Mouse (Mus musculus) thymus, adult 2 months (tissue): ENCODE results near the gene Dgkg.

Experiments used
- CTCF ChIP-seq: fragments of 200-500 bp; IDR thresholded peaks from 2 replicates; pipeline ENCODE4 v1.5.1; 2012; ENCODE audit warnings: mild to moderate bottlenecking, control low read depth, low read length, moderate library complexity, borderline replicate concordance; ENCODE audit not compliant: control insufficient read depth, poor library complexity, insufficient read depth; ENCODE audit errors: extremely low read depth
- POLR2A ChIP-seq: fragments of 200-500 bp; IDR thresholded peaks from 2 replicates; pipeline ENCODE4 v1.6.1; 2012; ENCODE audit warnings: mild to moderate bottlenecking, low read length, control low read depth, moderate library complexity; ENCODE audit not compliant: control insufficient read depth, poor library complexity, insufficient read depth; ENCODE audit errors: extremely low read depth

DNA sequence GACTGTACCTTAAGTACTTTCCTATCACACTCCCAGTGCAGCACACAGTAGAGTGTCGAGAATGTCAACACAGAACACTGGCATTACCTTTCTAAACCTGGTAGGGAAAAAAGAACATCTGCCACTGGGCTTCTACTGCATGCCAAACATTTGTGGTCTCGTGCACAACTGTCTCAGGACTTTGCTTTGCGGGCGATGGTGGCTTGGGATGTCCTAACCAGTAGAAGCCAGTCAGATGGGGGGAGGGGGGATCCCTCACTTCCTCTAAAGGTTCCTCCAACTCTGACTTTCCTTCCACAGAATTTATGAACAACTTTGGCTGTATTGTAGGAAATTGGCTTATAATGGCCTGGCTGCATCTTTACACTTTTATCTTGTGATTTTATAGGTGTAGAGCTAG, 7.0 kb upstream of the Dgkg start:
- TF ChIP-seq CTCF (no peak), POLR2A (no peak)
